Mouse (Mus musculus): Measurements from ENCODE around the gene Olfr1390. TPM values are rescaled to one million over a fixed set of nuclear protein-coding genes. Genes with fewer than 3 reads are reported as not detected.
"Not testable (repeated sequence)": the region's sequence is repeated elsewhere in the genome, so short reads cannot be mapped to it uniquely, and the experiment has no call there.

Gene Olfr1390
- polyA plus RNA-seq (2015; fragmentation: Nextera tagmentation; extraction: Ambion mirVana): not detected in 2 replicates

GRCm38 (mm10) chr11:49334888-49335287 lies at the start of gene Olfr1390:
Gene Olfr1390 (plus strand): TSS chr11:49335188.
- no peak for ATAC-seq
- no peak within 1 kb of the TSS for H3K9ac ChIP-seq (ENCODE audit: low read depth, low read length)
- H3K4me1 ChIP-seq (ENCODE audit: control insufficient read depth, insufficient read depth, low read length): no peaks in the 10 kb centered on the region
- no peak within 1 kb of the TSS for H3K4me2 ChIP-seq (ENCODE audit: low read length)
- H3K27me3 ChIP-seq (ENCODE audit: control insufficient read depth, insufficient read depth, low read depth, low read length): no peaks in the 10 kb centered on the region
- H3K27ac ChIP-seq (ENCODE audit: low read length): no peak within 1 kb of the TSS
- H3K4me3 ChIP-seq (ENCODE audit: low read depth, low read length): no peak within 1 kb of the TSS
- no peaks in the 10 kb centered on the region for H3K9me3 ChIP-seq (replicated peaks; ENCODE audit: control insufficient read depth, low read length, poor library complexity, severe bottlenecking)
- H3K36me3 ChIP-seq (ENCODE audit: control insufficient read depth, insufficient read depth, low read length): no peaks in the 10 kb centered on the region
- 93% methylated on average over 1 of the region's 1 CpGs for WGBS

DNA sequence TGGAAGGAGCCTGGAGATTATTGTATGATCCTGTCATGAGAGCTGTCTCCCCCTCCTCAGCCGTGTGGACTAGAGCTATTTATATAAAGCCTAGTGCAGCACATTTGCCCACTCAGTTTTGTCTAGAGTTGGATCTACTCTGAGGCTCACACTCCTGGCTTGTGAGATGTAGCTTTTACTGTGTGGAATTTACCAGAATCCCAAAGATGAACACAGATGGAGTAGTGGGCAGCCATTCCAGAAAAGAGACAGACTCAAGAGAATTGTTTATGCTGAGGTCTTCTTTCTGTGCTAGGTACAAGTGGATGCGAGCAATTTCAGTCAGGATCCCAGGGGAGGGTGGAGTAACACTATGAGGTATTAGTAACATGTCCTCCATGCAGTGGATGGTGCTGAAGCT lies 47.7 kb upstream of the Olfr1390 start:
- no peaks in the 10 kb centered on the region for H3K9me3 ChIP-seq (replicated peaks; ENCODE audit: control insufficient read depth, low read length, poor library complexity, severe bottlenecking)
- no peaks in the 10 kb centered on the region for H3K27me3 ChIP-seq (ENCODE audit: control insufficient read depth, insufficient read depth, low read depth, low read length)
- ATAC-seq: no peak
- H3K27ac ChIP-seq (ENCODE audit: low read length): no peak overlapping the region
- no peaks in the 10 kb centered on the region for H3K4me1 ChIP-seq (ENCODE audit: control insufficient read depth, insufficient read depth, low read length)
- WGBS: 87% methylated on average over 2 of the region's 2 CpGs
- no peak overlapping the region for H3K4me3 ChIP-seq (ENCODE audit: low read depth, low read length)
- H3K36me3 ChIP-seq (ENCODE audit: control insufficient read depth, insufficient read depth, low read length): no peaks in the 10 kb centered on the region
- no peak overlapping the region for H3K4me2 ChIP-seq (ENCODE audit: low read length)
- H3K9ac ChIP-seq (ENCODE audit: low read depth, low read length): no peak overlapping the region

- no peak overlapping the region for H3K4me2 ChIP-seq (ENCODE audit: low read length)
- no peak overlapping the region for H3K9ac ChIP-seq (ENCODE audit: low read depth, low read length)
- no peaks in the 10 kb centered on the region for H3K9me3 ChIP-seq (replicated peaks; ENCODE audit: control insufficient read depth, low read length, poor library complexity, severe bottlenecking)
- WGBS: 45% methylated on average over 3 of the region's 3 CpGs
- H3K4me3 ChIP-seq (ENCODE audit: low read depth, low read length): no peak overlapping the region
- no peak overlapping the region for H3K27ac ChIP-seq (ENCODE audit: low read length)
- no peaks in the 10 kb centered on the region for H3K4me1 ChIP-seq (ENCODE audit: control insufficient read depth, insufficient read depth, low read length)
- no peaks in the 10 kb centered on the region for H3K27me3 ChIP-seq (ENCODE audit: control insufficient read depth, insufficient read depth, low read depth, low read length)
- ATAC-seq: no peak
- H3K36me3 ChIP-seq (ENCODE audit: control insufficient read depth, insufficient read depth, low read length): no peaks in the 10 kb centered on the region
Observed at GRCm38 (mm10) chr11:49292777-49293176, 42.2 kb upstream of the Olfr1390 start.

DNA sequence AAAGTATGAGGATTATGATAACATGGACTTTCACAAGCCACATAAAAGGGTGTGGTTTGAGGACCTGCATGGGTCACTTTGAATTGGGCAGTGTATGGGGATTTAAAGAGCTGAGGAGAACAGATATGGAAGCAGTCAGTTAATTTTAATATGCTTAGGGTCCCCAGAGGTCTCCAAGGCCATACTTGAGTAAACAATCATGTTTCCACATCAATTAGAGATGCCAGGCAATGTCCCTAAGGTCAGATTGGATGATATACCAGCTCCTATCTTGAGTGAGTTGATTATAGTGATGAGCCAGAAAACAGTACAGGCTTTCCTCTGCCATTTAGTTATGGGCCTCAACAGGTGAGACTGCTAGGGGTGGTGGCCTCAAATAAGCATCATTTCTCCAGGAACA lies 30.5 kb upstream of the Olfr1390 start, which contains the start of gene Olfr10:
Gene Olfr10, plus strand, starts transcription at position 301 of the 400 bp plus-strand sequence.
- Histone ChIP-seq H3K9me3 (replicated peaks; ENCODE audit: control insufficient read depth, low read length, poor library complexity, severe bottlenecking) (no peaks in the 10 kb centered on the region), H3K4me2 (ENCODE audit: low read length) (no peak within 1 kb of the TSS), H3K27ac (ENCODE audit: low read length) (no peak within 1 kb of the TSS), H3K27me3 (ENCODE audit: control insufficient read depth, insufficient read depth, low read depth, low read length) (no peaks in the 10 kb centered on the region), H3K9ac (ENCODE audit: low read depth, low read length) (no peak within 1 kb of the TSS), H3K4me3 (ENCODE audit: low read depth, low read length) (no peak within 1 kb of the TSS), H3K4me1 (ENCODE audit: control insufficient read depth, insufficient read depth, low read length) (no peaks in the 10 kb centered on the region), H3K36me3 (ENCODE audit: control insufficient read depth, insufficient read depth, low read length) (no peaks in the 10 kb centered on the region)
- ATAC-seq: no peak

GRCm38 (mm10) chr11:49308547-49308946 lies 26.4 kb upstream of the Olfr1390 start:
- H3K4me3 ChIP-seq (ENCODE audit: low read depth, low read length); H3K9ac ChIP-seq (ENCODE audit: low read depth, low read length); H3K4me2 ChIP-seq (ENCODE audit: low read length); H3K27ac ChIP-seq (ENCODE audit: low read length); H3K4me1 ChIP-seq (ENCODE audit: control insufficient read depth, insufficient read depth, low read length); ATAC-seq; H3K9me3 ChIP-seq (replicated peaks; ENCODE audit: control insufficient read depth, low read length, poor library complexity, severe bottlenecking); H3K27me3 ChIP-seq (ENCODE audit: control insufficient read depth, insufficient read depth, low read depth, low read length); H3K36me3 ChIP-seq (ENCODE audit: control insufficient read depth, insufficient read depth, low read length): not testable (repeated sequence)
- 96% methylated on average over 5 of the region's 5 CpGs for WGBS

GRCm38 (mm10) chr11:49322442-49322841 lies 12.5 kb upstream of the Olfr1390 start, which contains the start of gene Olfr1391:
Gene Olfr1391 (plus strand): TSS chr11:49322742.
- Histone ChIP-seq H3K9me3 (replicated peaks; ENCODE audit: control insufficient read depth, low read length, poor library complexity, severe bottlenecking) (no peaks in the 10 kb centered on the region), H3K27me3 (ENCODE audit: control insufficient read depth, insufficient read depth, low read depth, low read length) (no peaks in the 10 kb centered on the region), H3K4me1 (ENCODE audit: control insufficient read depth, insufficient read depth, low read length) (no peaks in the 10 kb centered on the region), H3K9ac (ENCODE audit: low read depth, low read length) (no peak within 1 kb of the TSS), H3K4me2 (ENCODE audit: low read length) (no peak within 1 kb of the TSS), H3K27ac (ENCODE audit: low read length) (no peak within 1 kb of the TSS), H3K36me3 (ENCODE audit: control insufficient read depth, insufficient read depth, low read length) (no peaks in the 10 kb centered on the region), H3K4me3 (ENCODE audit: low read depth, low read length) (no peak within 1 kb of the TSS)
- ATAC-seq: no peak
- WGBS: 79% methylated on average over 2 of the region's 2 CpGs

DNA sequence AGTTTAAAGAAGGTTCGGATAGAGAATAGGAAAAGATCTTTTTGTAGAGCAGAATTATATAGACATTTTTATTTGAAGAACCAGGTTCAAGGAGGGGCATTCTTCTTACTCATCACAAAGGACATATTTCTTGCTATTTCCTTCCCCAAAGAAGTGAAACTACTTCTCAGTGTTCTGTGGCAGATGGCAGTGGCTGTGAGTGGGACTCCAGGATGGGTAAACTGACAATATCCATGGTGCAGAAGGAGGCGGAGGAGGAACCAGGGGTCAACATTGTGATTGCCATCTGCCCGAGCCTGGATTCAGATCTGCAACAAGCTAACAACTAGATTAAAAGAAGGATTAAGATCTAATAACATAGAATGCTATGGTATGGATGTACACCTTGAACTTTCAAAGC lies 8.3 kb upstream of the Olfr1390 start:
- no peaks in the 10 kb centered on the region for H3K27me3 ChIP-seq (ENCODE audit: control insufficient read depth, insufficient read depth, low read depth, low read length)
- no peaks in the 10 kb centered on the region for H3K36me3 ChIP-seq (ENCODE audit: control insufficient read depth, insufficient read depth, low read length)
- WGBS: 80% methylated on average over 3 of the region's 3 CpGs
- H3K4me3 ChIP-seq (ENCODE audit: low read depth, low read length): no peak overlapping the region
- no peak for ATAC-seq
- no peaks in the 10 kb centered on the region for H3K9me3 ChIP-seq (replicated peaks; ENCODE audit: control insufficient read depth, low read length, poor library complexity, severe bottlenecking)
- H3K27ac ChIP-seq (ENCODE audit: low read length): no peak overlapping the region
- no peaks in the 10 kb centered on the region for H3K4me1 ChIP-seq (ENCODE audit: control insufficient read depth, insufficient read depth, low read length)
- no peak overlapping the region for H3K9ac ChIP-seq (ENCODE audit: low read depth, low read length)
- no peak overlapping the region for H3K4me2 ChIP-seq (ENCODE audit: low read length)

- ATAC-seq: no peak
- Histone ChIP-seq H3K36me3 (ENCODE audit: control insufficient read depth, insufficient read depth, low read length) (no peaks in the 10 kb centered on the region), H3K9ac (ENCODE audit: low read depth, low read length) (no peak overlapping the region), H3K4me3 (ENCODE audit: low read depth, low read length) (no peak overlapping the region), H3K4me1 (ENCODE audit: control insufficient read depth, insufficient read depth, low read length) (no peaks in the 10 kb centered on the region), H3K27me3 (ENCODE audit: control insufficient read depth, insufficient read depth, low read depth, low read length) (no peaks in the 10 kb centered on the region), H3K4me2 (ENCODE audit: low read length) (no peak overlapping the region), H3K9me3 (replicated peaks; ENCODE audit: control insufficient read depth, low read length, poor library complexity, severe bottlenecking) (no peaks in the 10 kb centered on the region), H3K27ac (ENCODE audit: low read length) (no peak overlapping the region)
- 80% methylated on average over 1 of the region's 1 CpGs for WGBS
Observed at GRCm38 (mm10) chr11:49329686-49330085, 5.3 kb upstream of the Olfr1390 start.

DNA sequence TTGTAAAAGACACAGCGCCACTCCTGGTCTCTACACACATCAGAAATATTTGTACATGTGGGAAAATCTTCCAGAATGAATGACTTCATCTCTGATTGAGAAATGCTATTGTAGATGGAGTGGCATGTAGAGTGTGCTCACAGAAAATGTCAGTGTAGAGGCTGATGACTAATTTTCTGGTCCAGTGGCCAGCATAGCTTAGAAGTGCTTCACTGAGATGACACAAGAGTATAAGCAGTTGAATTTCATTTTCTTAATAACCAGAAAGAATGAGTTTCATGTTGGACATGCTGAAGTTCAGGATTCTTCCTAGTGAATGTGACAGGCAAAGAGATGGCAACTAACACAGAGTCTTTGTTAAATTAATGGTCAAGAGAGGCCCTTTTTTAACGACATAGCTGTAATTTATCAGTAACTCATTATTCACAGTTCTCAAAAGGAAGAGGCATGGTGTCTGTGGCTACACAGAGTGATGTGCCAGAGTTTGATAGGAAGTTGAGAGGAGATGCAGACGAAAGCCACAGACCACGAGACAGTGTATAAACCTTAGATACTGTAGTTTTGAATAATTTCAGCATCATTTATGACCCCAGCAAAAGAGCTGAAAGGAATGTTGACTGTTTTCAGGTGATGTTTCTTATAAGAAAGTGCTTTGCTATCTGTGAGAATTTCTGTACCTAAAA lies 2.3 kb downstream of the Olfr1390 start:
- no peak overlapping the region for H3K27ac ChIP-seq (ENCODE audit: low read length)
- H3K4me2 ChIP-seq (ENCODE audit: low read length): no peak overlapping the region
- no peak overlapping the region for H3K4me3 ChIP-seq (ENCODE audit: low read depth, low read length)
- no peak overlapping the region for H3K9ac ChIP-seq (ENCODE audit: low read depth, low read length)
- H3K27me3 ChIP-seq (ENCODE audit: control insufficient read depth, insufficient read depth, low read depth, low read length): no peaks in the 10 kb centered on the region
- no peaks in the 10 kb centered on the region for H3K4me1 ChIP-seq (ENCODE audit: control insufficient read depth, insufficient read depth, low read length)
- H3K36me3 ChIP-seq (ENCODE audit: control insufficient read depth, insufficient read depth, low read length): no peaks in the 10 kb centered on the region
- H3K9me3 ChIP-seq (replicated peaks; ENCODE audit: control insufficient read depth, low read length, poor library complexity, severe bottlenecking): no peaks in the 10 kb centered on the region
- no peak for ATAC-seq
- 74% methylated on average over 4 of the region's 4 CpGs for WGBS

All from midbrain, embryonic 16.5 days (tissue).